In genomic region chr7:141578943-141579342, GRCm38 (mm10) we compare ENCODE assay signal across 1 mouse cellular context.
TF ChIP-seq lines count a peak whose summit lies in the region.

No protein-coding gene starts in this region.

TF ChIP-seq in MEL, 35 proteins besides CTCF, POLR2A, EP300 and RAD21:
- TF ChIP-seq SIN3A (IDR thresholded peaks at IDR 0.05; ENCODE audit: low read length) (0 out of 2 replicates have a peak, but pooled peaks have one; percentile 52), USF1 (IDR thresholded peaks at IDR 0.05; ENCODE audit: low read depth, low read length) (peak; percentile 83), E2F4 (IDR thresholded peaks at IDR 0.05; ENCODE audit: borderline replicate concordance, low read depth, low read length) (no peak), MAX (IDR thresholded peaks at IDR 0.05; ENCODE audit: low read length) (peak; percentile 41; the same call in 1 of the 2 replicates)
